Mouse (Mus musculus) B cell, adult 67 days (primary cell): Measurements from ENCODE around the gene Socs1. TPM values are rescaled to one million over a fixed set of nuclear protein-coding genes. Genes with fewer than 3 reads are reported as not detected.

Experiments used
- total RNA-seq, 2 experiments: library from RNA; stranded (reverse); gene quantifications; 4 replicates each; pipeline ENCODE4 v1.2.4; 2023

The Socs1 gene
- total RNA-seq, result 1 to 10 TPM; 3.2 to 3.9 TPM

DNA sequence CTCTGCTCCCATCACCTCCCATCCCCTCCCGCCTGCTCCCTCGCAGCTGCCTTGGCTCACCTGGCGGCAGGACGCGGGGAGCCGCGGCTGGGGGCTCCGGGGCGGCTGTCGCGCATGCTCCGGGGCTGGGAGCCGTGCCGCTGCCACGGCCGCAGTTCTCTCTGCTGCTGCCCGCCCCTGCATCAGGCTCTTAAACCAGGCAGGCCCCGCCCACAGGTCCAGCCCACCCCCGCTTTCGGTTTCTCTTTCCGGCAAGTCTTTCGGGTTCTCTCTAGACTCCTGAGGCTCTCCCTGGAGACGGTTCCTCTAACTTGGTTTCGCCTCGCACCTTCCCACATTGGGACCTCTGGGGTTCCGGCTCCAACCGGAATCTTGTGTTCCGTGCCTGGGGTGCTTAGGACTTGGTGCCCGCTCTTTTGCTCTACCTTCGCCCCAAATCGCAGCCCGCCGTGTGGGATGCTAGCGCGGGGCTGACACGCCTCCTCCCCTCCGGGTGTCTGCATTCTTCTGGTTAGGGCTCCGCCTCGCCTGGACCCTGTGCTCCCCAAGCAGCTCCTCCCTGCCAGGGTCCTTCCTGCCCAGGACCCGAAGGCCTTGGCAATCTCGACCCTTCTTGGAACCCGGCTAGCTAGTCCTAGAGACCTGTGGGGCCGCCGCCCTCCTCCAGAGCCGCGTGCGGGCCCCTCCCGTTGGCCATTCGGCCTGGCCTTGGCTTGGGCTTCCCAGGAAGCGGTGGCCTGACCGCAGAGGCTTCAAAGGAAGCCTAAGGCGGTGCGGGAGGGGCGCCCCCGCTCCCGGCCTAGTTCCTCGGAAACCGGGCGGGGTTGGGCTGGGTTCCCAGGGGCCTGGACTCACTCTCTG is at the start of gene Socs1:
Gene Socs1 (minus strand): TSS at position 166 of the 861 bp plus-strand sequence.

GRCm38 (mm10) chr16:10812865-10813371 is 27.6 kb upstream of the Socs1 start, which contains the start of gene Gm11172:
Gm11172 (plus strand) TSS chr16:10812915.

DNA sequence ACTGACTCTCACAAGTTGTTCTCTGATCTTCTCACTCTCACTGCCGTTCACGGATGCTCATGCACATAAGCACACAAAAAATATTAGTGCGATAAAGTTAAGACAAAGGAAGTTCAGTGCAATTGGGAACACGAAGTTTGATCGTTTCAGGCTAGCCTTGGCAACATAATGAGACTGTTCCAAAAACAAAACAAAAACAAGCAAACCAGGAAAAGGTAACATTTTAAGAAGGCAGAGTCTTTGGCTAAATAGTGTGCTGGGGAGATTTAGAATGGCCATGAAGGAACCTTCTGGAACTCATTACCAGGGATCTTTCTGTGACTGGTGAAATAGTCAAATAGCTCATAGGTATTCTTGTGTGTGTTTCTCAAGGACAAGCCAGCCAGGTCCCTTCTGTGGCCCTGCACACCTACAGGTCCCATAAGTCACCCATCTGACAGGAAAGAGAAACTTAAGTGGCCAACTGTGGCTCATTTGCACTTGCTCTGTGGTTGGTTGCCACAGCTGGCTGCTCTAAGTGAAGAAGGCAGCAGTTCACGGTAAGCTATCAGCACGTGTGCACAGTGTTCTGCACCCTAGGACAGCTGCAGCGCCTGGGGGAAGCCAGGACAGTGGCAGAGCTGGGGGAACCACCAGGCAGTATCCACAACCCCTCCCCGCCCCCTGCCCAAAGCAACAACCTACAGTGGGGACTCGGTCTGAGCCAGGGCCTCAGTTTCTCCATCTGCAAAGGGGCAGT is 20.6 kb upstream of the Socs1 start, which contains the start of gene Prm1:
Gene Prm1 (minus strand): TSS at position 51 of the 739 bp plus-strand sequence.

GRCm38 (mm10) chr16:10796034-10796433 is 10.7 kb upstream of the Socs1 start, which contains the start of gene Prm2:
Prm2 (minus strand) TSS chr16:10796134.

GRCm38 (mm10) chr16:10790702-10791101 is 5.4 kb upstream of the Socs1 start, which contains the start of gene Prm3:
Prm3 (minus strand) TSS chr16:10790914.

GRCm38 (mm10) chr16:10788271-10788670 is 2.9 kb upstream of the Socs1 start, which contains the start of gene Tnp2:
Tnp2 (minus strand) TSS chr16:10788660.

Other genes with a start within 250 kb of the Socs1 start
- 10 to 100 TPM; 17.7 to 25.9 TPM for gene Dexi, start 242.5 kb downstream of the Socs1 start, total RNA-seq
- gene Clec16a, start 240.2 kb downstream of the Socs1 start, total RNA-seq, result 10 to 100 TPM; 39.3 to 39.9 TPM
- gene Tnp2, start 3.1 kb upstream of the Socs1 start, total RNA-seq, result not detected
- not detected for gene Prm3, start 5.4 kb upstream of the Socs1 start, total RNA-seq
- gene Prm2, start 10.6 kb upstream of the Socs1 start, total RNA-seq, result not detected
- not detected for gene Prm1, start 20.3 kb upstream of the Socs1 start, total RNA-seq
- gene Gm11172, start 27.4 kb upstream of the Socs1 start, total RNA-seq, result not detected
- gene Rmi2, start 49.5 kb upstream of the Socs1 start, total RNA-seq, result 1 to 10 TPM in 1 of 2 experiments, under 1 TPM in 1; 0.80 to 1.1 TPM